ENCODE assay signal across 25 mouse cellular contexts in genomic region chr4:100209106-100209505, GRCm38 (mm10).
DNase-seq lines count a peak whose midpoint lies in the region; ATAC-seq and TF ChIP-seq lines count a peak whose summit lies in the region.
"Had no signal": no experiment of that assay in that cellular context is flagged by ENCODE, and none has a peak within 500 bp of the region (broad histone marks: within the 10 kb centered on the region; RNA-seq: fewer than 3 reads in every experiment).

No protein-coding gene starts in this region.

- H3K4me3 ChIP-seq in forebrain, postnatal 0 days (ENCODE audit: low read depth, low read length), result no peak overlapping the region
- H3K4me3 ChIP-seq in forebrain, embryonic 13.5 days, result no peak overlapping the region
- H3K4me3 ChIP-seq in heart, embryonic 15.5 days, result no peak overlapping the region
- no peak overlapping the region for H3K4me3 ChIP-seq in layer of hippocampus, adult 2 months
- H3K4me3 ChIP-seq: embryonic facial prominence, embryonic 12.5 days; embryonic facial prominence, embryonic 15.5 days; forebrain, embryonic 15.5 days; heart, embryonic 12.5 days; hindbrain, embryonic 10.5 days; hindbrain, embryonic 13.5 days; intestine, embryonic 15.5 days had no signal

- H3K27me3 ChIP-seq in forebrain, postnatal 0 days (ENCODE audit: insufficient read depth, low read length), result no peaks in the 10 kb centered on the region
- no peaks in the 10 kb centered on the region for H3K27me3 ChIP-seq in forebrain, embryonic 13.5 days
- no peaks in the 10 kb centered on the region for H3K27me3 ChIP-seq in heart, embryonic 15.5 days
- H3K27me3 ChIP-seq: embryonic facial prominence, embryonic 12.5 days; embryonic facial prominence, embryonic 15.5 days; forebrain, embryonic 15.5 days; hindbrain, embryonic 13.5 days; intestine, embryonic 15.5 days; Patski had no signal

- H3K9ac ChIP-seq in forebrain, postnatal 0 days, result no peak overlapping the region
- no peak overlapping the region for H3K9ac ChIP-seq in forebrain, embryonic 13.5 days
- H3K9ac ChIP-seq in heart, embryonic 15.5 days, result no peak overlapping the region
- H3K9ac ChIP-seq: embryonic facial prominence, embryonic 12.5 days; embryonic facial prominence, embryonic 15.5 days; forebrain, embryonic 15.5 days; heart, embryonic 12.5 days; hindbrain, embryonic 13.5 days; intestine, embryonic 15.5 days had no signal

- intact Hi-C loops in heart, postnatal 36 days (cut with DNase I), result no loop called here

- no peak overlapping the region for H3K27ac ChIP-seq in forebrain, postnatal 0 days (ENCODE audit: low read depth, low read length)
- no peak overlapping the region for H3K27ac ChIP-seq in forebrain, embryonic 13.5 days
- H3K27ac ChIP-seq in heart, embryonic 15.5 days, result 0 out of 2 replicates have a peak overlapping the region, but pooled peaks have one; percentile 33
- peak overlapping the region; percentile 49; the same call in 1 of the 2 replicates for H3K27ac ChIP-seq in layer of hippocampus, adult 2 months
- H3K27ac ChIP-seq: embryonic facial prominence, embryonic 12.5 days; embryonic facial prominence, embryonic 15.5 days; forebrain, embryonic 15.5 days; hindbrain, embryonic 10.5 days; hindbrain, embryonic 13.5 days; intestine, embryonic 15.5 days had no signal

- H3K9me3 ChIP-seq in forebrain, postnatal 0 days (ENCODE audit: low read length), result no peaks in the 10 kb centered on the region
- no peaks in the 10 kb centered on the region for H3K9me3 ChIP-seq in forebrain, embryonic 13.5 days (replicated peaks)
- H3K9me3 ChIP-seq in heart, embryonic 15.5 days (replicated peaks), result no peaks in the 10 kb centered on the region
- H3K9me3 ChIP-seq: embryonic facial prominence, embryonic 12.5 days; embryonic facial prominence, embryonic 15.5 days; forebrain, embryonic 15.5 days; heart, embryonic 12.5 days; hindbrain, embryonic 10.5 days; hindbrain, embryonic 13.5 days; intestine, embryonic 15.5 days had no signal

- ATAC-seq in forebrain, postnatal 0 days, result peak; percentile 54
- no peak for ATAC-seq in forebrain, embryonic 13.5 days
- ATAC-seq in heart, embryonic 15.5 days (replicated peaks; ENCODE audit: insufficient number of reproducible peaks, insufficient read depth, low FRiP score, low read depth), result no peak
- ATAC-seq: forebrain, embryonic 15.5 days; hindbrain, embryonic 16.5 days; intestine, embryonic 15.5 days; Patski had no signal

- no peak overlapping the region for H3K4me2 ChIP-seq in forebrain, postnatal 0 days (ENCODE audit: low read depth)
- H3K4me2 ChIP-seq in forebrain, embryonic 13.5 days, result no peak overlapping the region
- no peak overlapping the region for H3K4me2 ChIP-seq in heart, embryonic 15.5 days
- H3K4me2 ChIP-seq: embryonic facial prominence, embryonic 12.5 days; embryonic facial prominence, embryonic 15.5 days; forebrain, embryonic 15.5 days; heart, embryonic 12.5 days; hindbrain, embryonic 13.5 days; intestine, embryonic 15.5 days had no signal

- WGBS in forebrain, postnatal 0 days, result 33% methylated on average over 4 of the region's 4 CpGs
- 71% methylated on average over 4 of the region's 4 CpGs for WGBS in forebrain, embryonic 13.5 days
- 44% methylated on average over 4 of the region's 4 CpGs for WGBS in heart, embryonic 15.5 days

- no peak for TF ChIP-seq CTCF in forebrain, postnatal 0 days (IDR thresholded peaks at IDR 0.05; ENCODE audit: low read depth)
- TF ChIP-seq CTCF in layer of hippocampus, adult 2 months (conservative IDR thresholded peaks at IDR 0.05), result no peak

- no peak for DNase-seq in forebrain, postnatal 0 days
- no peak for DNase-seq in heart, postnatal 36 days
- no peak for DNase-seq in layer of hippocampus, adult 2 months (ENCODE audit: low spot score in 2 of 2)
- no peak for DNase-seq in layer of hippocampus, adult 11-12 months (ENCODE audit: low spot score)
- DNase-seq in Muller cell, postnatal 12 days (ENCODE audit: inconsistent ontology term), result peak; percentile 66
- no peak for DNase-seq in lung, postnatal 36 days
- DNase-seq: adrenal gland, postnatal 10 days; adrenal gland, postnatal 36 days; cerebellum, adult 18-20 months; cerebellum, adult 9-10 months; cerebellum, postnatal 14 days; gastrocnemius, postnatal 10 days; heart, adult 18-20 months; kidney, adult 11 months had no signal

- H3K4me1 ChIP-seq in forebrain, postnatal 0 days (ENCODE audit: insufficient read depth), result no peaks in the 10 kb centered on the region
- no peaks in the 10 kb centered on the region for H3K4me1 ChIP-seq in forebrain, embryonic 13.5 days
- peaks cover 22% of the 10 kb centered on the region for H3K4me1 ChIP-seq in heart, embryonic 15.5 days (replicated peaks)
- H3K4me1 ChIP-seq: embryonic facial prominence, embryonic 15.5 days; forebrain, embryonic 15.5 days; hindbrain, embryonic 13.5 days; intestine, embryonic 15.5 days had no signal

- H3K36me3 ChIP-seq in forebrain, postnatal 0 days (ENCODE audit: insufficient read depth), result no peaks in the 10 kb centered on the region
- H3K36me3 ChIP-seq in forebrain, embryonic 13.5 days (ENCODE audit: poor library complexity, severe bottlenecking), result no peaks in the 10 kb centered on the region
- no peaks in the 10 kb centered on the region for H3K36me3 ChIP-seq in heart, embryonic 15.5 days
- H3K36me3 ChIP-seq: embryonic facial prominence, embryonic 12.5 days; embryonic facial prominence, embryonic 15.5 days; forebrain, embryonic 15.5 days; heart, embryonic 12.5 days; hindbrain, embryonic 10.5 days; hindbrain, embryonic 13.5 days; intestine, embryonic 15.5 days had no signal

Comparison
In these comparisons a context has a peak if more than half of its experiments do, and no peak if none do; other contexts are left out.
1. H3K27ac ChIP-seq: peak in heart, embryonic 15.5 days (single experiment) and layer of hippocampus, adult 2 months (single experiment); none in forebrain, postnatal 0 days (single experiment) and forebrain, embryonic 13.5 days (single experiment).